Mouse (Mus musculus) adrenal gland, adult (tissue): ENCODE results near the gene Tmem88b.
A peak's percentile ranks its signal among the peaks of the same experiment; 100 is the strongest.
"Not testable (repeated sequence)": the region's sequence is repeated elsewhere in the genome, so short reads cannot be mapped to it uniquely, and the experiment has no call there.

Experiments used
- DNase-seq, 2 experiments: peaks; one replicate each; pipeline ENCODE4 v3.0.0; 2022 to 2023; ENCODE audit warnings: low spot score in 1 of 2; ENCODE audit not compliant: inconsistent age in 2 of 2

Tmem88b gene

GRCm38 (mm10) chr4:155790021-155790489, 4.4 kb upstream of the Tmem88b start, which contains the start of gene Ankrd65:
Gene Ankrd65 (plus strand): TSS chr4:155790439.
- DNase-seq = no peak

- DNase-seq = not testable (repeated sequence)
Observed at GRCm38 (mm10) chr4:155788833-155789232, 3.2 kb upstream of the Tmem88b start.

GRCm38 (mm10) chr4:155788300-155788699, 2.6 kb upstream of the Tmem88b start:
- DNase-seq = no peak

GRCm38 (mm10) chr4:155785246-155785645, 428 bp downstream of the Tmem88b start:
- DNase-seq = no peak

- peak; percentile 84 to 94 for DNase-seq
Observed at GRCm38 (mm10) chr4:155784081-155784701, 1.5 kb downstream of the Tmem88b start.

GRCm38 (mm10) chr4:155783486-155784080, 2.1 kb downstream of the Tmem88b start:
- no peak for DNase-seq

GRCm38 (mm10) chr4:155780895-155781294, 4.8 kb downstream of the Tmem88b start:
- DNase-seq = peak; percentile 52 to 73

- DNase-seq = no peak
Observed at GRCm38 (mm10) chr4:155779498-155779897, 6.2 kb downstream of the Tmem88b start.

GRCm38 (mm10) chr4:155777816-155778215, 7.9 kb downstream of the Tmem88b start:
- DNase-seq = peak in 1 of 2 experiments; percentile 45

- DNase-seq = peak; percentile 44 to 53
Observed at GRCm38 (mm10) chr4:155776704-155777335, 8.9 kb downstream of the Tmem88b start.

- peak; percentile 53 to 73 for DNase-seq
Observed at GRCm38 (mm10) chr4:155775855-155776254, 9.8 kb downstream of the Tmem88b start.

- peak; percentile 71 to 74 for DNase-seq
Observed at GRCm38 (mm10) chr4:155774971-155775740, 10.5 kb downstream of the Tmem88b start.

- DNase-seq = peak; percentile 91 to 96
Observed at GRCm38 (mm10) chr4:155774280-155774754, 11.4 kb downstream of the Tmem88b start, which contains the start of gene Vwa1. Gene Vwa1 (minus strand): TSS chr4:155774698.

GRCm38 (mm10) chr4:155773335-155774078, 12.2 kb downstream of the Tmem88b start:
- no peak for DNase-seq

GRCm38 (mm10) chr4:155772786-155773185, 12.9 kb downstream of the Tmem88b start:
- DNase-seq = no peak

GRCm38 (mm10) chr4:155771706-155772105, 14.0 kb downstream of the Tmem88b start:
- DNase-seq = no peak

- DNase-seq = no peak
Observed at GRCm38 (mm10) chr4:155770626-155771025, 15.0 kb downstream of the Tmem88b start.

GRCm38 (mm10) chr4:155769880-155770512, 15.7 kb downstream of the Tmem88b start:
- peak; percentile 92 to 97 for DNase-seq

GRCm38 (mm10) chr4:155769496-155769879, 16.2 kb downstream of the Tmem88b start:
- DNase-seq = peak in 1 of 2 experiments; percentile 71

- DNase-seq = peak; percentile 50 to 77
Observed at GRCm38 (mm10) chr4:155762357-155762756, 23.3 kb downstream of the Tmem88b start.
